Mouse (Mus musculus): ENCODE results near the gene Dnah11. TPM values are rescaled to one million over a fixed set of nuclear protein-coding genes. Genes with fewer than 3 reads are reported as not detected.

Gene Dnah11
- polyA plus RNA-seq, 1 experiment from 2014 or later, result 0.03 TPM

GRCm38 (mm10) chr12:118045381-118045780 is 153.5 kb downstream of the Dnah11 start:
- no peak overlapping the region for H3K4me2 ChIP-seq
- ATAC-seq (ENCODE audit: insufficient number of reproducible peaks, low FRiP score), result no peak
- WGBS, result 86% methylated on average over 4 of the region's 4 CpGs
- no peak overlapping the region for H3K27ac ChIP-seq (ENCODE audit: poor library complexity, severe bottlenecking)
- peaks cover 11% of the 10 kb centered on the region for H3K4me1 ChIP-seq (replicated peaks)
- no peak overlapping the region for H3K4me3 ChIP-seq
- H3K9ac ChIP-seq, result no peak overlapping the region
- H3K9me3 ChIP-seq (replicated peaks), result no peaks in the 10 kb centered on the region
- H3K36me3 ChIP-seq, result no peaks in the 10 kb centered on the region
- H3K27me3 ChIP-seq (replicated peaks), result no peaks in the 10 kb centered on the region

DNA sequence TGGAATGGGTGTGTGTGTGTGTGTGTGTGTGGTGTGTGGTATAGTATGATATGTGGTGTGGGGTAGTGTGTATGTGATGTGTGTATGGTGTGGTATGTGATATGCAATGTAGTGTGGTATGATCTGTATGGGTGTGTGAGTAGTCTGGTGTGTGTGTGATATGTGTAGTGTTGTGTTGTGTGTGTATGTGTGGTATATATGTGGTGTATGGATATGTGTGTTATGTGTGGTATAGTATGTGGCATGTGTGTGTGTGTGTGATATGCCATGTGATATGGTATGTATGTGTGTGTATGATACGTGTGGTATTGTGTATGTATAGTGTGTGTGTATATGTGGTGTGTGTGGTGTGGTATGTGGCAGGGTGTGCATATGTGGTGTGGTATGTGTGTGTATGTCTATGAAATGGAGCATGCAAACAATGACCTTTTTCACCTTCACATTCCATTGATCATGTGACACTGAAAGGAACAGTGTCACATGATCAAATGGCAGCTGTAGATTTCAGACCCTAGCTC is 155.7 kb downstream of the Dnah11 start:
- no peak overlapping the region for H3K27ac ChIP-seq (ENCODE audit: poor library complexity, severe bottlenecking)
- H3K27me3 ChIP-seq (replicated peaks), result no peaks in the 10 kb centered on the region
- 84% methylated on average over 1 of the region's 1 CpGs for WGBS
- H3K4me2 ChIP-seq, result no peak overlapping the region
- 0 out of 2 replicates have a peak, but pooled peaks cover 2% of the 10 kb centered on the region for H3K4me1 ChIP-seq (replicated peaks)
- no peaks in the 10 kb centered on the region for H3K36me3 ChIP-seq
- H3K9me3 ChIP-seq (replicated peaks), result no peaks in the 10 kb centered on the region
- H3K9ac ChIP-seq, result no peak overlapping the region
- H3K4me3 ChIP-seq, result no peak overlapping the region
- no peak for ATAC-seq (ENCODE audit: insufficient number of reproducible peaks, low FRiP score)

GRCm38 (mm10) chr12:118042196-118042595 is 156.6 kb downstream of the Dnah11 start:
- H3K36me3 ChIP-seq, result no peaks in the 10 kb centered on the region
- H3K27ac ChIP-seq (ENCODE audit: poor library complexity, severe bottlenecking), result no peak overlapping the region
- no peaks in the 10 kb centered on the region for H3K9me3 ChIP-seq (replicated peaks)
- H3K9ac ChIP-seq, result no peak overlapping the region
- H3K4me2 ChIP-seq, result no peak overlapping the region
- no peaks in the 10 kb centered on the region for H3K27me3 ChIP-seq (replicated peaks)
- no peak overlapping the region for H3K4me3 ChIP-seq
- WGBS, result 82% methylated on average over 2 of the region's 2 CpGs
- 0 out of 2 replicates have a peak, but pooled peaks cover 2% of the 10 kb centered on the region for H3K4me1 ChIP-seq (replicated peaks)
- ATAC-seq (ENCODE audit: insufficient number of reproducible peaks, low FRiP score), result no peak

DNA sequence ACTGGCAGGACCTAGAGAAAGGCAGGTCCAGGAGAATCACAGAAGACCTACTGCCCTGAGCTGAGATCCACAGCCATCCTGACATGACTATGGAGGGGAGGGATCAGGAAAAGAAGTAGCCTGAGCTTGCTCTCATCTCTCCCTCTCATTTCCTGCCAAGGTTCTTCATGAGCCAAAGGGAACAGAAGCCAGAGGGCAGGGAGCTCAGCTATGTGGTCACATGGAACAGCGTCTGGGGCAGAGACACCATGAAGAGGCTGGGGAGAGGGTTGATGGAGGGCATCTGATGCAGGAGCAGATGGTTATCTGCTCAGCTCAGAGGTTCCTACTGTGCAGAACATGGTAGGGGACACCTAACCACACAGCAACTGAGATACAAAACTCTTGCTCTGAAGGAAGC is 163.9 kb downstream of the Dnah11 start:
- H3K9ac ChIP-seq, result no peak overlapping the region
- no peak overlapping the region for H3K4me2 ChIP-seq
- H3K27me3 ChIP-seq (replicated peaks), result no peaks in the 10 kb centered on the region
- H3K9me3 ChIP-seq (replicated peaks), result no peaks in the 10 kb centered on the region
- H3K4me1 ChIP-seq (replicated peaks), result no peaks in the 10 kb centered on the region
- no peaks in the 10 kb centered on the region for H3K36me3 ChIP-seq
- ATAC-seq (ENCODE audit: insufficient number of reproducible peaks, low FRiP score), result no peak
- 62% methylated on average over 1 of the region's 1 CpGs for WGBS
- H3K27ac ChIP-seq (ENCODE audit: poor library complexity, severe bottlenecking), result no peak overlapping the region
- H3K4me3 ChIP-seq, result no peak overlapping the region

GRCm38 (mm10) chr12:118025771-118026170 is 173.1 kb downstream of the Dnah11 start:
- no peak overlapping the region for H3K9ac ChIP-seq
- WGBS, result 49% methylated on average over 4 of the region's 4 CpGs

GRCm38 (mm10) chr12:118018936-118019335 is 179.9 kb downstream of the Dnah11 start:
- Histone ChIP-seq H3K4me3 (no peak overlapping the region), H3K9ac (no peak overlapping the region), H3K4me1 (replicated peaks) (peaks cover 6% of the 10 kb centered on the region), H3K4me2 (no peak overlapping the region), H3K27ac (ENCODE audit: poor library complexity, severe bottlenecking) (no peak overlapping the region), H3K27me3 (replicated peaks) (peaks cover 6% of the 10 kb centered on the region; the same call in 1 of the 2 replicates), H3K9me3 (replicated peaks) (no peaks in the 10 kb centered on the region), H3K36me3 (no peaks in the 10 kb centered on the region)
- WGBS, result 47% methylated on average over 6 of the region's 6 CpGs
- peak; percentile 57; the same call in 1 of the 2 replicates for ATAC-seq (ENCODE audit: insufficient number of reproducible peaks, low FRiP score)

More at GRCm38 (mm10) chr12:118025771-118026170, 173.1 kb downstream of the Dnah11 start:
- H3K4me2 ChIP-seq, result no peak overlapping the region
- no peak overlapping the region for H3K27ac ChIP-seq (ENCODE audit: poor library complexity, severe bottlenecking)
- no peak for ATAC-seq (ENCODE audit: insufficient number of reproducible peaks, low FRiP score)
- peaks cover 7% of the 10 kb centered on the region; the same call in 1 of the 2 replicates for H3K27me3 ChIP-seq (replicated peaks)
- H3K4me3 ChIP-seq, result no peak overlapping the region
- no peaks in the 10 kb centered on the region for H3K9me3 ChIP-seq (replicated peaks)
- 0 out of 2 replicates have a peak, but pooled peaks cover 3% of the 10 kb centered on the region for H3K4me1 ChIP-seq (replicated peaks)
- H3K36me3 ChIP-seq, result no peaks in the 10 kb centered on the region

DNA sequence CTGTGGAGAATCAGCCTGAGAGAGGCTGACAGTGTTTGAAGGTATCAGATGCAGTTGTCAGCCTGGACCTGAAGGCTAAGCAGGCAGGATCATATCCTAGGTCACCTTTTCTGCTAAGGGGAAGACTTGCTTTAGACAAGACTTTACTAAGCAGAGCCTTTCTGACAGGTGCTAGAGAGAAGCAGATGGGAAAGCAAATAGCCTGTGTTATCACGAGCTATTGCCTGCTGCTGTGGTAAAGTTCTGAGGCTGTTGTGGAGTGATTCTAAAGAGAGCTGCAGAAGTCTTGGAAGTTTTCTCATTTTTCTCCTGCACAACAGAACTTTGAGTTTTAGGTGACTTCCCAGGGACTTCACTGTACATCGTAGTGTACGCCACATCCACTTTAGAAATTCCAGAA is 185.0 kb downstream of the Dnah11 start:
- no peak for ATAC-seq (ENCODE audit: insufficient number of reproducible peaks, low FRiP score)
- peaks cover under 1% of the 10 kb centered on the region for H3K4me1 ChIP-seq (replicated peaks)
- H3K27me3 ChIP-seq (replicated peaks), result 0 out of 2 replicates have a peak, but pooled peaks cover 6% of the 10 kb centered on the region
- H3K4me2 ChIP-seq, result no peak overlapping the region
- 80% methylated on average over 3 of the region's 3 CpGs for WGBS
- H3K4me3 ChIP-seq, result no peak overlapping the region
- no peak overlapping the region for H3K27ac ChIP-seq (ENCODE audit: poor library complexity, severe bottlenecking)
- H3K9ac ChIP-seq, result no peak overlapping the region
- H3K9me3 ChIP-seq (replicated peaks), result no peaks in the 10 kb centered on the region
- H3K36me3 ChIP-seq, result no peaks in the 10 kb centered on the region

DNA sequence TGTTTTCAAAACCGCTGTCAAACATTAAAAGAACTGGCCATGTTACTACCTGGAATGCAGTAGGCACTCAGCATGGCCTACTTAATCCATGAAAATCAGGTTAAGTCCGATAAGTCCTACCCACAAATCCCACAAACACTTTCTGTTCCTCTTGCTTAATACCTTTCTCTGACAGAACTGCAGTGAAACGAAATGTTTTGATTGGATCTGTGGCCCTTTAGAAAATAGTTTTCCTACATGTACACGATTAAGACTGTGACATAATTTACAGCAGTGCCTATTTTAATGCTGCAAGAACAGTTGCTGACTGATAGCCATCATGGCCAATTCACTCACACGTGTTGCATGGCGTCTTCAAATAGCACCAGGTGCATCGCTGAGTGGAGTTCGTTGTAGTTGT is 186.9 kb downstream of the Dnah11 start:
- 83% methylated on average over 8 of the region's 8 CpGs for WGBS
- no peak for ATAC-seq (ENCODE audit: insufficient number of reproducible peaks, low FRiP score)
- H3K4me3 ChIP-seq, result no peak overlapping the region

GRCm38 (mm10) chr12:117994938-117995337 is 203.9 kb downstream of the Dnah11 start:
- H3K4me3 ChIP-seq, result no peak overlapping the region
- ATAC-seq (ENCODE audit: insufficient number of reproducible peaks, low FRiP score), result no peak
- WGBS, result 76% methylated on average over 9 of the region's 9 CpGs

More for the DNA sequence above, 186.9 kb downstream of the Dnah11 start:
- Histone ChIP-seq H3K9ac (no peak overlapping the region), H3K4me1 (replicated peaks) (no peaks in the 10 kb centered on the region), H3K27ac (ENCODE audit: poor library complexity, severe bottlenecking) (no peak overlapping the region), H3K4me2 (no peak overlapping the region), H3K27me3 (replicated peaks) (0 out of 2 replicates have a peak, but pooled peaks cover 6% of the 10 kb centered on the region), H3K36me3 (no peaks in the 10 kb centered on the region), H3K9me3 (replicated peaks) (no peaks in the 10 kb centered on the region)

DNA sequence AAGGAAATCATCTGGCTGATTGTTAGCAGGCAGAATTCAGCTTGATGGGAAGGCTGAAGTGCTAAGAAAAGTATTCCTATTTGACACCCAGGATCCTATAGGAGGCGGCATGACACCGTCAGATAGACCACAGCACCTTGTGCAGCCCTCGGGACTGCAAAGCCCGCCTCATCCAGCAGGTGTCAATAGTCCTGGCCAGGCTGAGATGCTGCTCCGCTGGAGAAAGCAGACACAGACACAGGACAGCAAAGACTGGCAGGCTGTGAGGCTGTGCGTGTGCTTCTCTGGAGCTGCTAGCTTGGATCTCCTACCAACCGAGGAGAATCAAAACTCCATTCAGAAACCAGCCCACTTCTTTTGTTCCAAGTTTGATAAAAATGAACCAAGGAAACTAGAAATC is 205.3 kb downstream of the Dnah11 start:
- Histone ChIP-seq H3K4me3 (no peak overlapping the region), H3K9ac (no peak overlapping the region), H3K27ac (ENCODE audit: poor library complexity, severe bottlenecking) (no peak overlapping the region), H3K27me3 (replicated peaks) (peaks cover 23% of the 10 kb centered on the region), H3K36me3 (no peaks in the 10 kb centered on the region), H3K4me2 (no peak overlapping the region), H3K9me3 (replicated peaks) (no peaks in the 10 kb centered on the region), H3K4me1 (replicated peaks) (peaks cover 8% of the 10 kb centered on the region; the same call in 1 of the 2 replicates)
- 2% methylated on average over 7 of the region's 7 CpGs for WGBS
- peak; percentile 87 for ATAC-seq (ENCODE audit: insufficient number of reproducible peaks, low FRiP score)

More at GRCm38 (mm10) chr12:117994938-117995337, 203.9 kb downstream of the Dnah11 start:
- Histone ChIP-seq H3K9ac (no peak overlapping the region), H3K27ac (ENCODE audit: poor library complexity, severe bottlenecking) (no peak overlapping the region), H3K4me2 (no peak overlapping the region), H3K4me1 (replicated peaks) (no peaks in the 10 kb centered on the region), H3K9me3 (replicated peaks) (no peaks in the 10 kb centered on the region), H3K27me3 (replicated peaks) (peaks cover 23% of the 10 kb centered on the region), H3K36me3 (no peaks in the 10 kb centered on the region)

- Histone ChIP-seq H3K36me3 (no peaks in the 10 kb centered on the region), H3K9me3 (replicated peaks) (no peaks in the 10 kb centered on the region), H3K27ac (ENCODE audit: poor library complexity, severe bottlenecking) (no peak overlapping the region), H3K4me3 (peak overlapping the region; percentile 21), H3K4me2 (peak overlapping the region; percentile 67), H3K9ac (no peak overlapping the region), H3K27me3 (replicated peaks) (peaks cover 18% of the 10 kb centered on the region), H3K4me1 (replicated peaks) (peaks cover 8% of the 10 kb centered on the region; the same call in 1 of the 2 replicates)
- WGBS, result 2% methylated on average over 11 of the region's 11 CpGs
- ATAC-seq (ENCODE audit: insufficient number of reproducible peaks, low FRiP score), result peak; percentile 38; the same call in 1 of the 2 replicates
Measured at GRCm38 (mm10) chr12:117989018-117989828, 209.6 kb downstream of the Dnah11 start.

Measured in heart, embryonic 12.5 days (tissue).